Mouse (Mus musculus) testis, adult 2 months (tissue): ENCODE measurements around the gene A930017K11Rik.

ENCODE experiments used
- CTCF ChIP-seq: fragments of 200-500 bp; IDR thresholded peaks from 2 replicates; pipeline ENCODE4 v1.5.1; 2012; ENCODE audit warnings: low read depth, mild to moderate bottlenecking, inconsistent platforms, low read length, moderate library complexity; ENCODE audit not compliant: control insufficient read depth, insufficient read depth, insufficient replicate concordance
- POLR2A ChIP-seq: fragments of 200-500 bp; IDR thresholded peaks from 2 replicates; pipeline ENCODE4 v1.6.1; 2012; ENCODE audit warnings: low read depth, mild to moderate bottlenecking, inconsistent platforms, low read length, moderate library complexity; ENCODE audit not compliant: control insufficient read depth

- TF ChIP-seq POLR2A, result no peak
- TF ChIP-seq CTCF, result no peak
These were observed 3.8 kb upstream of the A930017K11Rik start for GRCm38 (mm10) chr17:25956201-25956600.
